In genomic region chr10:117639899-117640594, GRCm38 (mm10) we compare ENCODE assay signal across 8 mouse cellular contexts. TPM values are rescaled to one million over a fixed set of nuclear protein-coding genes. Genes with fewer than 3 reads are reported as not detected.
DNase-seq lines count a peak whose midpoint lies in the region; ATAC-seq and TF ChIP-seq lines count a peak whose summit lies in the region.

No protein-coding gene starts in this region.

- H3K9ac ChIP-seq in heart, embryonic 12.5 days = no peak overlapping the region
- H3K9ac ChIP-seq in intestine, embryonic 16.5 days (ENCODE audit: low read depth, low read length) = no peak overlapping the region
- no peak overlapping the region for H3K9ac ChIP-seq in midbrain, embryonic 16.5 days (ENCODE audit: low read depth, low read length)
- H3K9ac ChIP-seq in forebrain, embryonic 13.5 days = no peak overlapping the region

- no peak for TF ChIP-seq CTCF in E14TG2a.4 (conservative IDR thresholded peaks at IDR 0.05; ENCODE audit: low read length)
- TF ChIP-seq CTCF in small intestine, adult 2 months (IDR thresholded peaks at IDR 0.05; ENCODE audit: extremely low read depth, insufficient read length, insufficient replicate concordance, low read depth, low read length) = no peak

- H3K27me3 ChIP-seq in heart, embryonic 12.5 days (replicated peaks) = no peaks in the 10 kb centered on the region
- peaks cover 34% of the 10 kb centered on the region for H3K27me3 ChIP-seq in E14TG2a.4 (ENCODE audit: insufficient read depth, low read length)
- no peaks in the 10 kb centered on the region for H3K27me3 ChIP-seq in intestine, embryonic 16.5 days (replicated peaks; ENCODE audit: control insufficient read depth, insufficient read depth, low read length)
- H3K27me3 ChIP-seq in small intestine, adult 2 months (ENCODE audit: control insufficient read depth, insufficient read depth, low read length) = no peaks in the 10 kb centered on the region
- H3K27me3 ChIP-seq in midbrain, embryonic 16.5 days (ENCODE audit: control insufficient read depth, insufficient read depth, low read depth, low read length) = no peaks in the 10 kb centered on the region
- 0 out of 2 replicates have a peak, but pooled peaks cover 3% of the 10 kb centered on the region for H3K27me3 ChIP-seq in forebrain, embryonic 13.5 days

- no peaks in the 10 kb centered on the region for H3K36me3 ChIP-seq in heart, embryonic 12.5 days
- no peaks in the 10 kb centered on the region for H3K36me3 ChIP-seq in E14TG2a.4 (ENCODE audit: insufficient read depth, low read length)
- H3K36me3 ChIP-seq in intestine, embryonic 16.5 days (ENCODE audit: control insufficient read depth, insufficient read depth, low read length) = no peaks in the 10 kb centered on the region
- no peaks in the 10 kb centered on the region for H3K36me3 ChIP-seq in small intestine, adult 2 months (ENCODE audit: control insufficient read depth, insufficient read depth, low read length)
- no peaks in the 10 kb centered on the region for H3K36me3 ChIP-seq in midbrain, embryonic 16.5 days (ENCODE audit: control insufficient read depth, insufficient read depth, low read length)
- H3K36me3 ChIP-seq in forebrain, embryonic 13.5 days (ENCODE audit: poor library complexity, severe bottlenecking) = no peaks in the 10 kb centered on the region

- peaks cover 4% of the 10 kb centered on the region; the same call in 1 of the 2 replicates for H3K4me1 ChIP-seq in heart, embryonic 12.5 days (replicated peaks)
- peaks cover 34% of the 10 kb centered on the region for H3K4me1 ChIP-seq in E14TG2a.4 (replicated peaks; ENCODE audit: low read depth, low read length)
- H3K4me1 ChIP-seq in intestine, embryonic 16.5 days (ENCODE audit: control insufficient read depth, insufficient read depth, low read length) = peaks cover 14% of the 10 kb centered on the region
- H3K4me1 ChIP-seq in small intestine, adult 2 months (ENCODE audit: control insufficient read depth, insufficient read depth, insufficient read length, low read length) = peaks cover 9% of the 10 kb centered on the region
- H3K4me1 ChIP-seq in midbrain, embryonic 16.5 days (ENCODE audit: control insufficient read depth, insufficient read depth, low read length) = no peaks in the 10 kb centered on the region
- peaks cover 5% of the 10 kb centered on the region; the same call in 1 of the 2 replicates for H3K4me1 ChIP-seq in forebrain, embryonic 13.5 days

- DNase-seq in heart, adult 9 months (ENCODE audit: low spot score in 2 of 2) = no peak
- DNase-seq in ovary, adult 18-20 months (ENCODE audit: low spot score) = no peak

- peak overlapping the region; percentile 30 for H3K4me2 ChIP-seq in heart, embryonic 12.5 days
- 0 out of 2 replicates have a peak overlapping the region, but pooled peaks have one; percentile 8 for H3K4me2 ChIP-seq in intestine, embryonic 16.5 days (ENCODE audit: low read depth, low read length)
- no peak overlapping the region for H3K4me2 ChIP-seq in midbrain, embryonic 16.5 days (ENCODE audit: low read length)
- no peak overlapping the region for H3K4me2 ChIP-seq in forebrain, embryonic 13.5 days

- no peak overlapping the region for H3K4me3 ChIP-seq in heart, embryonic 12.5 days
- H3K4me3 ChIP-seq in E14TG2a.4 (replicated peaks; ENCODE audit: low read length) = 0 out of 2 replicates have a peak overlapping the region, but pooled peaks have one; percentile 13
- no peak overlapping the region for H3K4me3 ChIP-seq in intestine, embryonic 16.5 days (ENCODE audit: low read length)
- peak overlapping the region; percentile 33 for H3K4me3 ChIP-seq in small intestine, adult 2 months (ENCODE audit: low read depth, low read length)
- H3K4me3 ChIP-seq in midbrain, embryonic 16.5 days (ENCODE audit: low read depth, low read length) = no peak overlapping the region
- no peak overlapping the region for H3K4me3 ChIP-seq in forebrain, embryonic 13.5 days

- no peak for TF ChIP-seq POLR2A in small intestine, adult 2 months (IDR thresholded peaks at IDR 0.05; ENCODE audit: low read depth, low read length)

- H3K27ac ChIP-seq in heart, embryonic 12.5 days (ENCODE audit: poor library complexity, severe bottlenecking) = no peak overlapping the region
- peak overlapping the region; percentile 49 for H3K27ac ChIP-seq in intestine, embryonic 16.5 days (ENCODE audit: low read length)
- no peak overlapping the region for H3K27ac ChIP-seq in small intestine, adult 2 months (ENCODE audit: insufficient read depth, low read depth, low read length)
- no peak overlapping the region for H3K27ac ChIP-seq in midbrain, embryonic 16.5 days (ENCODE audit: low read length)
- H3K27ac ChIP-seq in forebrain, embryonic 13.5 days = no peak overlapping the region

- ATAC-seq in heart, embryonic 12.5 days (ENCODE audit: insufficient number of reproducible peaks, low FRiP score) = no peak
- ATAC-seq in intestine, embryonic 16.5 days = peak; percentile 83
- ATAC-seq in midbrain, embryonic 16.5 days = no peak
- no peak for ATAC-seq in forebrain, embryonic 13.5 days

- 42% methylated on average over 21 of the region's 21 CpGs for WGBS in heart, embryonic 12.5 days
- WGBS in intestine, embryonic 16.5 days = 45% methylated on average over 21 of the region's 21 CpGs
- 23% methylated on average over 21 of the region's 21 CpGs for WGBS in small intestine, adult 2 months
- 69% methylated on average over 21 of the region's 21 CpGs for WGBS in midbrain, embryonic 16.5 days
- WGBS in forebrain, embryonic 13.5 days = 66% methylated on average over 21 of the region's 21 CpGs

- no peaks in the 10 kb centered on the region for H3K9me3 ChIP-seq in heart, embryonic 12.5 days (replicated peaks)
- peaks cover 9% of the 10 kb centered on the region for H3K9me3 ChIP-seq in E14TG2a.4 (ENCODE audit: low read length)
- H3K9me3 ChIP-seq in intestine, embryonic 16.5 days (ENCODE audit: control insufficient read depth, low read length) = no peaks in the 10 kb centered on the region
- H3K9me3 ChIP-seq in midbrain, embryonic 16.5 days (replicated peaks; ENCODE audit: control insufficient read depth, low read length, poor library complexity, severe bottlenecking) = no peaks in the 10 kb centered on the region
- H3K9me3 ChIP-seq in forebrain, embryonic 13.5 days (replicated peaks) = no peaks in the 10 kb centered on the region

RNA-seq across cellular contexts. Expression of gene Cpm, which starts 10.7 kb away (rescaled TPM):
- 1.5 and 2.5 TPM in 2 replicates for polyA plus RNA-seq in heart, embryonic 12.5 days (2016; fragmentation: Nextera tagmentation; extraction: Ambion mirVana)
- polyA plus RNA-seq in intestine, embryonic 16.5 days (2015; fragmentation: Nextera tagmentation; extraction: Ambion mirVana) = 47.7 and 51.8 TPM in 2 replicates
- polyA plus RNA-seq in small intestine, adult 2 months (2012; rRNA removed) = 3.1 and 13.8 TPM in 2 replicates
- polyA plus RNA-seq in midbrain, embryonic 16.5 days (2015; fragmentation: Nextera tagmentation; extraction: Ambion mirVana) = 13.5 and 14.3 TPM in 2 replicates
- 4.3 and 4.7 TPM in 2 replicates for polyA plus RNA-seq in forebrain, embryonic 13.5 days (2015; fragmentation: Nextera tagmentation; extraction: Ambion mirVana)

Comparison
In these comparisons a context has a peak if more than half of its experiments do, and no peak if none do; other contexts are left out.
1. H3K4me2 ChIP-seq: peak in heart, embryonic 12.5 days (single experiment) and intestine, embryonic 16.5 days (single experiment); none in midbrain, embryonic 16.5 days (single experiment) and forebrain, embryonic 13.5 days (single experiment).
2. H3K4me3 ChIP-seq: peak in E14TG2a.4 (single experiment) and small intestine, adult 2 months (single experiment); none in heart, embryonic 12.5 days (single experiment), intestine, embryonic 16.5 days (single experiment), midbrain, embryonic 16.5 days (single experiment) and forebrain, embryonic 13.5 days (single experiment).